Mouse (Mus musculus): ENCODE measurements around the gene Sorl1. TPM values are rescaled to one million over a fixed set of nuclear protein-coding genes. Genes with fewer than 3 reads are reported as not detected.

Sorl1 gene
- polyA plus RNA-seq (2021; fragmentation: Nextera tagmentation), result 24.6 and 31.6 TPM in 2 replicates
- long read RNA-seq, experiment 1, full-length matches to known transcripts, result 8 of 111 reads
- long read RNA-seq, experiment 1, partial matches to known transcripts, result 55 of 111 reads
- long read RNA-seq, experiment 1, other reads (novel, unspliced or antisense), result 48 of 111 reads
- long read RNA-seq, experiment 2, full-length matches to known transcripts, result 2 of 99 reads
- long read RNA-seq, experiment 2, partial matches to known transcripts, result 57 of 99 reads
- long read RNA-seq, experiment 2, other reads (novel, unspliced or antisense), result 40 of 99 reads

GRCm38 (mm10) chr9:42123713-42124576, at the start of gene Sorl1:
Gene Sorl1, minus strand, starts transcription at chr9:42124297.

Other genes starting within 250 kb of the Sorl1 start
- gene Sc5d, start 140.0 kb upstream of the Sorl1 start, polyA plus RNA-seq (2021; fragmentation: Nextera tagmentation), result 53.3 and 66.0 TPM in 2 replicates

Data from left cerebral cortex, adult 6 months (tissue).